Mouse (Mus musculus): ENCODE measurements around the gene Scd2. TPM values are rescaled to one million over a fixed set of nuclear protein-coding genes. Genes with fewer than 3 reads are reported as not detected.

Gene Scd2
- polyA plus RNA-seq, 1 experiment from 2014 or later, result 150 TPM

DNA sequence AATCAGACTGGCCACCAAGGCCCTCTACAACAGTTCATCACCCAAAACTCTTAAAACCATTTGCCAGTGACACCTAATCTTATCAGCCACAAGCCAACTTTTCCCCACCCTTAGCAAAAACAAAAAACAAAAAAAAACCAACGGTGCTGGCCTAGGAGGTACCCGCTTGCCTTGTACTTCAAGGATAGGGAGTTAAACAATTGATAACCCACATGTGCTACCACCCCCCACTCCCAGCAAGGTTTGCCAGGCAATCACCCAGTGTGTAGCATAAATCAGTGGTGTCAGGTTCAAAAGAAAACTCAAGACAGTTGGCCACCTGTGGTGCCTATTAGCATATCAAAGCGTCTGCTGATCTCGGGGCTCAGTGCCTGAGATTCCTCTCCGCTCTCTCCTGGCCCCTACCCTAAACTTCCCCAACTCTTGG, 27.6 kb upstream of the Scd2 start:
- ATAC-seq (replicated peaks; ENCODE audit: insufficient number of reproducible peaks, low FRiP score, low TSS enrichment), result no peak
- Histone ChIP-seq H3K4me3 (ENCODE audit: low read depth, low read length) (no peak overlapping the region), H3K4me2 (peak overlapping the region; percentile 82; the same call in 1 of the 2 replicates), H3K27ac (ENCODE audit: low read depth, low read length) (peak overlapping the region; percentile 18; the same call in 1 of the 2 replicates), H3K36me3 (ENCODE audit: control insufficient read depth, insufficient read depth, low read length) (no peaks in the 10 kb centered on the region), H3K9me3 (replicated peaks; ENCODE audit: control insufficient read depth, low read length) (no peaks in the 10 kb centered on the region), H3K27me3 (ENCODE audit: control insufficient read depth, insufficient read depth, low read length) (no peaks in the 10 kb centered on the region), H3K4me1 (ENCODE audit: control insufficient read depth, insufficient read depth, low read length) (no peaks in the 10 kb centered on the region), H3K9ac (ENCODE audit: low read depth, low read length) (no peak overlapping the region)
- 42% methylated on average over 5 of the region's 5 CpGs for WGBS (ENCODE audit: insufficient replicate concordance)

- Histone ChIP-seq H3K27me3 (ENCODE audit: control insufficient read depth, insufficient read depth, low read length) (no peaks in the 10 kb centered on the region), H3K4me3 (ENCODE audit: low read depth, low read length) (peak overlapping the region; percentile 58), H3K9me3 (replicated peaks; ENCODE audit: control insufficient read depth, low read length) (no peaks in the 10 kb centered on the region), H3K36me3 (ENCODE audit: control insufficient read depth, insufficient read depth, low read length) (no peaks in the 10 kb centered on the region), H3K4me1 (ENCODE audit: control insufficient read depth, insufficient read depth, low read length) (no peaks in the 10 kb centered on the region), H3K27ac (ENCODE audit: low read depth, low read length) (peak overlapping the region; percentile 95), H3K4me2 (peak overlapping the region; percentile 82), H3K9ac (ENCODE audit: low read depth, low read length) (peak overlapping the region; percentile 81; the same call in 1 of the 2 replicates)
- ATAC-seq (replicated peaks; ENCODE audit: insufficient number of reproducible peaks, low FRiP score, low TSS enrichment), result no peak
- WGBS (ENCODE audit: insufficient replicate concordance), result 7% methylated on average over 6 of the region's 6 CpGs
Measured at GRCm38 (mm10) chr19:44266458-44266823, 27.0 kb upstream of the Scd2 start.

GRCm38 (mm10) chr19:44266824-44267498, 26.5 kb upstream of the Scd2 start:
- peak overlapping the region; percentile 58 for H3K4me3 ChIP-seq (ENCODE audit: low read depth, low read length)
- no peaks in the 10 kb centered on the region for H3K9me3 ChIP-seq (replicated peaks; ENCODE audit: control insufficient read depth, low read length)
- H3K9ac ChIP-seq (ENCODE audit: low read depth, low read length), result peak overlapping the region; percentile 81
- no peaks in the 10 kb centered on the region for H3K36me3 ChIP-seq (ENCODE audit: control insufficient read depth, insufficient read depth, low read length)
- ATAC-seq (replicated peaks; ENCODE audit: insufficient number of reproducible peaks, low FRiP score, low TSS enrichment), result peak; percentile 100
- H3K4me1 ChIP-seq (ENCODE audit: control insufficient read depth, insufficient read depth, low read length), result no peaks in the 10 kb centered on the region
- WGBS (ENCODE audit: insufficient replicate concordance), result under 1% methylated on average over 43 of the region's 43 CpGs
- peak overlapping the region; percentile 95 for H3K27ac ChIP-seq (ENCODE audit: low read depth, low read length)
- H3K4me2 ChIP-seq, result peak overlapping the region; percentile 82
- no peaks in the 10 kb centered on the region for H3K27me3 ChIP-seq (ENCODE audit: control insufficient read depth, insufficient read depth, low read length)

DNA sequence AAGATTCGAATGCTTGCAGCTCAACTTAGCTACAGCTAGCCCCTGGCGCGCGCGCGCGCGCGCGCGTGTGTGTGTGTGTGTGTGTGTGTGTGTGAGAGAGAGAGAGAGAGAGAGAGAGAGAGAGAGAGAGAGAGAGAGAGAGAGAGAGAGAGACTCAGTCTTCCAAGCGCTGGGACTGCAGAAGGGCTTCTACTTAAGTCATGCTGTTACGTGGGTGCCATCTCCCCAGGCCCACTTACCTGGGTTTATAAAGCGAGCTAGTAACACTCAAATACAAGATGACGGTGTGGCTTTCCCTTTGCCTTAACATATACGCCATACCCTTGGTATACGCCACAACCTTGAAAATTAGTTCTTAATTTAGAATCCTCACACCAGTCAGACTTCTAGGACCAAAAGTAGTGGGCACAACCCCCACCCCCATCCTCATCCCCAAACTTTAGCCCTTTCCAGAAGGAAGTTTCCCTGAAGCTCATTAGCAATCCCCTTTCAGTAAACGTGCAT, 25.9 kb upstream of the Scd2 start:
- Histone ChIP-seq H3K36me3 (ENCODE audit: control insufficient read depth, insufficient read depth, low read length) (no peaks in the 10 kb centered on the region), H3K4me2 (peak overlapping the region; percentile 82), H3K4me3 (ENCODE audit: low read depth, low read length) (peak overlapping the region; percentile 58), H3K27me3 (ENCODE audit: control insufficient read depth, insufficient read depth, low read length) (no peaks in the 10 kb centered on the region), H3K4me1 (ENCODE audit: control insufficient read depth, insufficient read depth, low read length) (no peaks in the 10 kb centered on the region), H3K9me3 (replicated peaks; ENCODE audit: control insufficient read depth, low read length) (no peaks in the 10 kb centered on the region), H3K9ac (ENCODE audit: low read depth, low read length) (peak overlapping the region; percentile 81), H3K27ac (ENCODE audit: low read depth, low read length) (peak overlapping the region; percentile 95)
- 9% methylated on average over 18 of the region's 18 CpGs for WGBS (ENCODE audit: insufficient replicate concordance)
- ATAC-seq (replicated peaks; ENCODE audit: insufficient number of reproducible peaks, low FRiP score, low TSS enrichment), result no peak

- Histone ChIP-seq H3K4me3 (ENCODE audit: low read depth, low read length) (no peak overlapping the region), H3K27ac (ENCODE audit: low read depth, low read length) (no peak overlapping the region), H3K36me3 (ENCODE audit: control insufficient read depth, insufficient read depth, low read length) (no peaks in the 10 kb centered on the region), H3K9me3 (replicated peaks; ENCODE audit: control insufficient read depth, low read length) (no peaks in the 10 kb centered on the region), H3K27me3 (ENCODE audit: control insufficient read depth, insufficient read depth, low read length) (no peaks in the 10 kb centered on the region), H3K4me1 (ENCODE audit: control insufficient read depth, insufficient read depth, low read length) (peaks cover 3% of the 10 kb centered on the region; the same call in 1 of the 2 replicates), H3K9ac (ENCODE audit: low read depth, low read length) (no peak overlapping the region), H3K4me2 (no peak overlapping the region)
- no peak for ATAC-seq (replicated peaks; ENCODE audit: insufficient number of reproducible peaks, low FRiP score, low TSS enrichment)
- 72% methylated on average over 4 of the region's 4 CpGs for WGBS (ENCODE audit: insufficient replicate concordance)
Measured at GRCm38 (mm10) chr19:44273711-44274110, 19.8 kb upstream of the Scd2 start.

GRCm38 (mm10) chr19:44274452-44274851, 19.0 kb upstream of the Scd2 start:
- Histone ChIP-seq H3K9ac (ENCODE audit: low read depth, low read length) (no peak overlapping the region), H3K36me3 (ENCODE audit: control insufficient read depth, insufficient read depth, low read length) (no peaks in the 10 kb centered on the region), H3K4me1 (ENCODE audit: control insufficient read depth, insufficient read depth, low read length) (peaks cover 3% of the 10 kb centered on the region; the same call in 1 of the 2 replicates), H3K27ac (ENCODE audit: low read depth, low read length) (no peak overlapping the region), H3K4me2 (no peak overlapping the region), H3K4me3 (ENCODE audit: low read depth, low read length) (no peak overlapping the region), H3K9me3 (replicated peaks; ENCODE audit: control insufficient read depth, low read length) (no peaks in the 10 kb centered on the region), H3K27me3 (ENCODE audit: control insufficient read depth, insufficient read depth, low read length) (no peaks in the 10 kb centered on the region)
- ATAC-seq (replicated peaks; ENCODE audit: insufficient number of reproducible peaks, low FRiP score, low TSS enrichment), result no peak
- 94% methylated on average over 4 of the region's 4 CpGs for WGBS (ENCODE audit: insufficient replicate concordance)

- H3K4me2 ChIP-seq, result no peak overlapping the region
Measured at GRCm38 (mm10) chr19:44275418-44275817, 18.1 kb upstream of the Scd2 start.

GRCm38 (mm10) chr19:44276861-44277260, 16.6 kb upstream of the Scd2 start:
- no peak for ATAC-seq (replicated peaks; ENCODE audit: insufficient number of reproducible peaks, low FRiP score, low TSS enrichment)

More at GRCm38 (mm10) chr19:44275418-44275817, 18.1 kb upstream of the Scd2 start:
- H3K4me1 ChIP-seq (ENCODE audit: control insufficient read depth, insufficient read depth, low read length), result peaks cover 5% of the 10 kb centered on the region
- no peak overlapping the region for H3K9ac ChIP-seq (ENCODE audit: low read depth, low read length)
- H3K36me3 ChIP-seq (ENCODE audit: control insufficient read depth, insufficient read depth, low read length), result no peaks in the 10 kb centered on the region
- WGBS (ENCODE audit: insufficient replicate concordance), result 91% methylated on average over 1 of the region's 1 CpGs
- no peaks in the 10 kb centered on the region for H3K9me3 ChIP-seq (replicated peaks; ENCODE audit: control insufficient read depth, low read length)
- H3K4me3 ChIP-seq (ENCODE audit: low read depth, low read length), result no peak overlapping the region
- no peak overlapping the region for H3K27ac ChIP-seq (ENCODE audit: low read depth, low read length)
- ATAC-seq (replicated peaks; ENCODE audit: insufficient number of reproducible peaks, low FRiP score, low TSS enrichment), result no peak
- H3K27me3 ChIP-seq (ENCODE audit: control insufficient read depth, insufficient read depth, low read length), result no peaks in the 10 kb centered on the region

GRCm38 (mm10) chr19:44277931-44278330, 15.5 kb upstream of the Scd2 start:
- Histone ChIP-seq H3K9ac (ENCODE audit: low read depth, low read length) (no peak overlapping the region), H3K36me3 (ENCODE audit: control insufficient read depth, insufficient read depth, low read length) (no peaks in the 10 kb centered on the region), H3K27ac (ENCODE audit: low read depth, low read length) (no peak overlapping the region), H3K4me2 (no peak overlapping the region), H3K4me3 (ENCODE audit: low read depth, low read length) (no peak overlapping the region), H3K4me1 (ENCODE audit: control insufficient read depth, insufficient read depth, low read length) (peaks cover 25% of the 10 kb centered on the region), H3K9me3 (replicated peaks; ENCODE audit: control insufficient read depth, low read length) (no peaks in the 10 kb centered on the region), H3K27me3 (ENCODE audit: control insufficient read depth, insufficient read depth, low read length) (no peaks in the 10 kb centered on the region)
- WGBS (ENCODE audit: insufficient replicate concordance), result 74% methylated on average over 8 of the region's 8 CpGs
- no peak for ATAC-seq (replicated peaks; ENCODE audit: insufficient number of reproducible peaks, low FRiP score, low TSS enrichment)

More at GRCm38 (mm10) chr19:44276861-44277260, 16.6 kb upstream of the Scd2 start:
- no peak overlapping the region for H3K27ac ChIP-seq (ENCODE audit: low read depth, low read length)
- no peaks in the 10 kb centered on the region for H3K36me3 ChIP-seq (ENCODE audit: control insufficient read depth, insufficient read depth, low read length)
- H3K4me3 ChIP-seq (ENCODE audit: low read depth, low read length), result no peak overlapping the region
- no peaks in the 10 kb centered on the region for H3K27me3 ChIP-seq (ENCODE audit: control insufficient read depth, insufficient read depth, low read length)
- H3K9ac ChIP-seq (ENCODE audit: low read depth, low read length), result no peak overlapping the region
- peaks cover 17% of the 10 kb centered on the region for H3K4me1 ChIP-seq (ENCODE audit: control insufficient read depth, insufficient read depth, low read length)
- H3K4me2 ChIP-seq, result no peak overlapping the region
- H3K9me3 ChIP-seq (replicated peaks; ENCODE audit: control insufficient read depth, low read length), result no peaks in the 10 kb centered on the region
- WGBS (ENCODE audit: insufficient replicate concordance), result 75% methylated on average over 5 of the region's 5 CpGs
